Mouse (Mus musculus) retina, adult 2 months (tissue): ENCODE results near the gene Atp8b2.
A peak's percentile ranks its signal among the peaks of the same experiment; 100 is the strongest.

ENCODE experiments used
- DNase-seq: peaks from one replicate; pipeline ENCODE4 v3.0.0-alpha.2; 2012; ENCODE audit warnings: low read depth, low spot score

Atp8b2 gene

GRCm38 (mm10) chr3:89963221-89963763 is at the start of gene Atp8b2:
TSS of gene Atp8b2 (minus strand) at chr3:89963508.
- no peak for DNase-seq

GRCm38 (mm10) chr3:90010291-90010690 is 47.0 kb upstream of the Atp8b2 start:
- no peak for DNase-seq

- DNase-seq = no peak
Measured at GRCm38 (mm10) chr3:90004091-90004796, 40.9 kb upstream of the Atp8b2 start.

- no peak for DNase-seq
Measured at GRCm38 (mm10) chr3:89999830-90000229, 36.5 kb upstream of the Atp8b2 start.

DNA sequence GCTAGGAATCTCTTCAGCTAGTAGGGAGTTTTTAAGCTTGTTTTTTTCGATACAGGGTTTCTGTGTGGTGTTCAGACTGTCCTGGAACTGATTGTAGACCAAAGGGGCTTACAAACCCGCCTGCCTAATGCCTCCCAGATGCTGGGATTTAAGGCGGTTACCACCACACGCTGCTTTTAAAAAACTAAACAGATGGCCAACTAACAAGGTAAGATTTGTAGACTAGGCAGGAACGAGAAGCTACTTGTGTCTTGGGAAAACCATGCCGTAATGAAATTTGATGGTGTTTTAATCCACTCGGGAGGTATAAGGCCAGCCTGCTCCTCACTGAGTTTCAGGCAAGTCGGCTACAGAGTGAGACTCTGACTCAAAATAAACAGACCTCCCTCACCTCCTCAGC is 35.8 kb upstream of the Atp8b2 start:
- no peak for DNase-seq

- peak; percentile 88 for DNase-seq
Measured at GRCm38 (mm10) chr3:89998612-89999054, 35.3 kb upstream of the Atp8b2 start, which contains the start of gene Hax1. TSS of gene Hax1 (minus strand) at chr3:89998780.

GRCm38 (mm10) chr3:89997791-89998495 is 34.6 kb upstream of the Atp8b2 start:
- no peak for DNase-seq

GRCm38 (mm10) chr3:89994807-89995515 is 31.7 kb upstream of the Atp8b2 start:
- no peak for DNase-seq

DNA sequence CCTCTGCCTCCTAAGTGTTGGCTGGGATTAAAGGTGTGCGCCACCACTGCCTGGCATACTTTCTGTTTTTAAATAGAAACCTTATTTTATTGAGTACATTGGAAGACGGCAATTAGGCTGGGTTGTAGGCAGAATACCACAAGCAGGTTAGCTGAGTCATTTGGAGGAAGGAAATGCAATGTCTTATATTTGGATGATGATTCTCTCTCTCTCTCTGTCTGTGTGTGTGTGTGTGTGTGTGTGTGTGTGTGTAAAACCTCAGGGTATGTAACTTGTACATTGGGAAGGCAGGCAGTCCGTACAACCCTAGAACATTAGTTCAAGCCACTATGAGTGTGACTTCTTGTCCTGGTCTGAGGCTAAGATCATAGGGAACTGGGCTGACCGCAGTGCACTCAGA is 24.5 kb upstream of the Atp8b2 start:
- DNase-seq = no peak

DNA sequence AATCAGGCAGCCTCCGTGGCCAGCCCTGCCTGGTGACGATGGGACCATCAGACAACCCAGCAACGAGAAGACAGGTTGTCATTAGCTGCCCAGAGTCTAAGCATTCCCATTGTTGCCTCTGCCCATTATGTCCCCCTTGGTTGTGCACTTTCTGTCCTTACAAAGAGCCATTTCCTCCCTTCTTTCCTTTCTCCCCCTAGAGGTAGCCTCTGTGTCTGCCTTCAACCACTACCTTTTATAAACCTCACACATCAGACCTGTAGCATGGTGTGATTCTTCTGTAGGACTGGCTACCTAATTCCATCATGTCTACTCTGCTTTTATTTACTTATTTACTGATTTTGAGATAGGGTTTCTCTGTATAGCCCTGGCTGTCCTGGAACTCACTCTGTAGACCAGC is 23.9 kb upstream of the Atp8b2 start:
- DNase-seq = no peak

DNA sequence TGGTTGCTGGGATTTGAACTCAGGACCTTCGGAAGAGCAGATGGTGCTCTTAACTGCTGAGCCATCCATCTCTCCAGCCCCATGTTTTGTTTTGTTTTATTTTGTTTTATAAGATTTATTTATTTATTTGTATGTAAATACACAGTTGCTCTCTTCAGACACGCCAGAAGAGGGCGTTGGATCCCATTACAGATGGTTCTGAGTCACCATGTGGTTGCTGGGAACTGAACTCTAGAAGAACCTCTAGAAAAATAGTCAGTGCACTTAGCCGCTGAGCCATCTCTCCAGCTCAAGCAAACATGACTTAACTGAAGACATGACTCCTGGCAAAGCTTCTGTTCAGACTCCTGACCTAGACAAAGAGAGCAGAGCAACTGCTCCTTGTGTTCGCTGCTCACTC is 19.1 kb upstream of the Atp8b2 start:
- DNase-seq = no peak

DNA sequence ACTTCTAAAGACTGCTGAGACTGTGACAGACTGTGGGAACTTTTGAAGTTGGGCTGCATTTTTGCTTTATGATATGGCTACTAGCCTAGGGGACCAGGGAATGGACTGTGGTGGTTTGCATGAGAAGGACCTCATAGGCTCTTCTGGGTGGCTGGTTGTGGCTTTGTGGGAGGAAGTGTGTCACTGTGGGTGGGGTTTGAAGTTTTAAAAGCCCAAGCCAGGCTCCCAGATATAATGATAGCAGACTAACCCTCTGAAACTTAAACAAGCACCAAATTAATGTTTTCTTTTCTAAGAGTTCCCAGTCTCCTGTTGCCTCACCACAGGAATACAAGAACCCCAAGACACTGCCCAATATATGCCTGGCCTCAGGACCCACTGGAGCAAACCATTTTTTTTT is 13.6 kb upstream of the Atp8b2 start:
- no peak for DNase-seq

GRCm38 (mm10) chr3:89968509-89968908 is 5.2 kb upstream of the Atp8b2 start:
- no peak for DNase-seq

DNA sequence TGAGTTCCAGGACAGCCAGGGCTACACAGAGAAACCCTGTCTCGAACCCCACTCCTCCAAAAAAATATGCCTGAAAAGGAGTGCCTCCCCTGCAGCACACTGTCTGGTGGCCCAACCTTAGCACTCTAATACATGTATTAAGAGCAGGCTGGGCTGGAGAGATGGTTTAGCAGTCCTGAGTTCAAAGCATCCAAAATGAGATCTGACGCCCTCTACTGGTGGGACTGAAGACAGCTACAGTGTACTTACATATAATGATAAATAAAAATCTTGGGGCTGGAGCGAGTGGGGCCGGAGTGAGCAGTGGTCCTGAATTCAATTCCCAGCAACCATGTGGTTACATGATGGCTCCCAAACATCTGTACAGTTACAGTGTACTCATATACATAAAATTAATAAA is 3.6 kb upstream of the Atp8b2 start:
- DNase-seq = no peak

- DNase-seq = no peak
Measured at GRCm38 (mm10) chr3:89965972-89966371, 2.7 kb upstream of the Atp8b2 start.

DNA sequence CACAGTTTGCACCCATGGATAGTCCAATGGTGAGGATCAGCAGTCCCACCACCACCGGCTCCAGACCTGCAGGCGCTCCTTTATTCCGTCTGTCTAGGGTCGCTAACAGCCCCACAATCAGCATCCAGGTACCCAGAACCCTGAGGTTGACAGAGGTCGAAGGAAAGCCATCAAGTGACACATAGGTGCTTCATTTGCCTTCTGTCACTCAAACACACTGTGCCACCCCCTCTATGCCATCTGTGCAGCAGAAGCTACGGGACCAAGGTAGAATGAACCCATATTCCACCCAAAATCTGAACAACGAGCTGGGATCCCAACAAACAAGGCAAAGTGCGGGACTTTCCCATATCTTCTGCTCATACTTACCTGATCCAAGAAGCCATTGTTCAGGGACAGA is 2.2 kb upstream of the Atp8b2 start:
- DNase-seq = no peak

GRCm38 (mm10) chr3:89963926-89964739 is 825 bp upstream of the Atp8b2 start:
- DNase-seq = no peak

GRCm38 (mm10) chr3:89962751-89963220 is 522 bp downstream of the Atp8b2 start:
- DNase-seq = no peak

GRCm38 (mm10) chr3:89962059-89962750 is 1.1 kb downstream of the Atp8b2 start:
- DNase-seq = no peak

- no peak for DNase-seq
Measured at GRCm38 (mm10) chr3:89961436-89961835, 1.9 kb downstream of the Atp8b2 start.

GRCm38 (mm10) chr3:89960469-89960868 is 2.8 kb downstream of the Atp8b2 start:
- peak; percentile 57 for DNase-seq
